Mouse (Mus musculus) bone marrow macrophage, adult 2 months (primary cell): ENCODE measurements at regions not wholly inside any gene's neighbourhood (a gene's known extent, or its start where the extent isn't known, plus 50 kb on each side); places are given as distances from the start of the nearest gene placed in this dataset.

ENCODE experiments used
- H3K27ac ChIP-seq: 2 replicates; pipeline ENCODE4 v1.5.1; 2012; ENCODE audit warnings: low read depth, low read length; ENCODE audit not compliant: insufficient read depth
- H3K4me1 ChIP-seq: 2 replicates; pipeline ENCODE4 v1.6.1; 2012; ENCODE audit warnings: low read length; ENCODE audit not compliant: control insufficient read depth, insufficient read depth
- H3K4me3 ChIP-seq: 2 replicates; pipeline ENCODE4 v1.5.1; 2012; ENCODE audit warnings: mild to moderate bottlenecking, low read length, moderate library complexity; ENCODE audit not compliant: insufficient read depth
- CTCF ChIP-seq: IDR thresholded peaks from 2 replicates; pipeline ENCODE4 v1.5.1; 2012; ENCODE audit warnings: low read depth, mild to moderate bottlenecking, low read length, moderate library complexity
- POLR2A ChIP-seq: IDR thresholded peaks from 2 replicates; pipeline ENCODE4 v1.6.1; 2012; ENCODE audit warnings: mild to moderate bottlenecking, low read depth, low read length, borderline replicate concordance

GRCm38 (mm10) chr14:76265819-76266218, 148.9 kb upstream of the Tsc22d1 start:
- Histone ChIP-seq H3K4me1 (no peaks in the 10 kb centered on the region), H3K27ac (no peak overlapping the region), H3K4me3 (no peak overlapping the region)
- TF ChIP-seq POLR2A (no peak), CTCF (no peak)

- Histone ChIP-seq H3K4me1 (no peaks in the 10 kb centered on the region), H3K27ac (no peak overlapping the region), H3K4me3 (no peak overlapping the region)
- TF ChIP-seq POLR2A (no peak), CTCF (0 out of 2 replicates have a peak, but pooled peaks have one; percentile 17)
Measured at GRCm38 (mm10) chr14:76266249-76266648, 148.5 kb upstream of the Tsc22d1 start.

GRCm38 (mm10) chr14:76267091-76267490, 147.7 kb upstream of the Tsc22d1 start:
- Histone ChIP-seq H3K27ac (no peak overlapping the region), H3K4me3 (no peak overlapping the region), H3K4me1 (no peaks in the 10 kb centered on the region)
- TF ChIP-seq POLR2A (no peak), CTCF (no peak)

- Histone ChIP-seq H3K27ac (no peak overlapping the region), H3K4me1 (peaks cover 7% of the 10 kb centered on the region; the same call in 1 of the 2 replicates), H3K4me3 (no peak overlapping the region)
- TF ChIP-seq CTCF (no peak), POLR2A (no peak)
Measured at GRCm38 (mm10) chr14:76271190-76271589, 143.6 kb upstream of the Tsc22d1 start.

- TF ChIP-seq POLR2A (no peak), CTCF (no peak)
- no peak overlapping the region for H3K4me3 ChIP-seq
Measured at GRCm38 (mm10) chr14:76272840-76273239, 141.9 kb upstream of the Tsc22d1 start.

GRCm38 (mm10) chr14:76276655-76277054, 138.1 kb upstream of the Tsc22d1 start:
- Histone ChIP-seq H3K27ac (no peak overlapping the region), H3K4me3 (no peak overlapping the region), H3K4me1 (peaks cover 28% of the 10 kb centered on the region)
- no peak for TF ChIP-seq POLR2A
- TF ChIP-seq CTCF, result no peak

More at GRCm38 (mm10) chr14:76272840-76273239, 141.9 kb upstream of the Tsc22d1 start:
- H3K27ac ChIP-seq, result no peak overlapping the region
- H3K4me1 ChIP-seq, result peaks cover 8% of the 10 kb centered on the region

- no peak for TF ChIP-seq POLR2A
- TF ChIP-seq CTCF, result no peak
- Histone ChIP-seq H3K4me1 (peaks cover 28% of the 10 kb centered on the region), H3K4me3 (peak overlapping the region; percentile 27), H3K27ac (peak overlapping the region; percentile 73)
Measured at GRCm38 (mm10) chr14:76278751-76279450, 135.9 kb upstream of the Tsc22d1 start.

GRCm38 (mm10) chr14:76279561-76279960, 135.2 kb upstream of the Tsc22d1 start:
- TF ChIP-seq POLR2A, result no peak
- TF ChIP-seq CTCF, result no peak
- H3K27ac ChIP-seq, result peak overlapping the region; percentile 39; the same call in 1 of the 2 replicates
- H3K4me1 ChIP-seq, result peaks cover 25% of the 10 kb centered on the region
- H3K4me3 ChIP-seq, result no peak overlapping the region; the same call in 1 of the 2 replicates

GRCm38 (mm10) chr14:76281867-76282266, 132.9 kb upstream of the Tsc22d1 start:
- peaks cover 23% of the 10 kb centered on the region for H3K4me1 ChIP-seq
- no peak for TF ChIP-seq POLR2A
- no peak for TF ChIP-seq CTCF
- H3K4me3 ChIP-seq, result no peak overlapping the region
- no peak overlapping the region for H3K27ac ChIP-seq

GRCm38 (mm10) chr14:76287768-76288167, 127.0 kb upstream of the Tsc22d1 start:
- no peak overlapping the region for H3K4me3 ChIP-seq
- TF ChIP-seq CTCF (no peak), POLR2A (no peak)
- H3K4me1 ChIP-seq, result peaks cover 16% of the 10 kb centered on the region
- H3K27ac ChIP-seq, result peak overlapping the region; percentile 26; the same call in 1 of the 2 replicates
